Mouse (Mus musculus): ENCODE results near the gene Sh2d1b1.
"Not testable (repeated sequence)": the region's sequence is repeated elsewhere in the genome, so short reads cannot be mapped to it uniquely, and the experiment has no call there.

The Sh2d1b1 gene

DNA sequence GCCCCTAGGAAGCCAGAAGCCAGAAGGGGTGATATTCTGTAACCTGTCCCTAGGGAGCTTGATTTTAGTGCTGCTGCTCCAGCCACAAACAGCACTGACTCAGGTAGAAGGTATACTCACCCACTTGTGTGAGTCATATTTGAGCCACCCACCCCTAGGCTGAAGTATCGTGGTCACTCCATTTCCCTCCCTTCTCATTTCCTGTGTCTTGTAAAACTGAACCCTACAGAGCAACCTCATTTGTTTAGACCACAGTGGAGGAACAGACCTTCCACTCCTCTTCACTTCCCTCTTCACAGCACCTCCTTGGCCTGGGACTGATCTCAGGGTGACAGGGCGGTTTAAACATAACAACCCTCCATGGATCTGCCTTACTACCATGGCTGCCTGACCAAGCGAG is at the start of gene Sh2d1b1:
Gene Sh2d1b1 (plus strand): TSS at position 305 of the 400 bp plus-strand sequence.
- no peak for DNase-seq (ENCODE audit: inconsistent ontology term)

GRCm38 (mm10) chr1:170232688-170233087 is 44.4 kb upstream of the Sh2d1b1 start, which contains the start of gene Sh2d1b2:
Gene Sh2d1b2, plus strand, starts transcription at chr1:170232749.
- DNase-seq (ENCODE audit: inconsistent ontology term) = not testable (repeated sequence)

- no peak for DNase-seq (ENCODE audit: inconsistent ontology term)
Measured at GRCm38 (mm10) chr1:170245016-170245415, 32.1 kb upstream of the Sh2d1b1 start.

DNA sequence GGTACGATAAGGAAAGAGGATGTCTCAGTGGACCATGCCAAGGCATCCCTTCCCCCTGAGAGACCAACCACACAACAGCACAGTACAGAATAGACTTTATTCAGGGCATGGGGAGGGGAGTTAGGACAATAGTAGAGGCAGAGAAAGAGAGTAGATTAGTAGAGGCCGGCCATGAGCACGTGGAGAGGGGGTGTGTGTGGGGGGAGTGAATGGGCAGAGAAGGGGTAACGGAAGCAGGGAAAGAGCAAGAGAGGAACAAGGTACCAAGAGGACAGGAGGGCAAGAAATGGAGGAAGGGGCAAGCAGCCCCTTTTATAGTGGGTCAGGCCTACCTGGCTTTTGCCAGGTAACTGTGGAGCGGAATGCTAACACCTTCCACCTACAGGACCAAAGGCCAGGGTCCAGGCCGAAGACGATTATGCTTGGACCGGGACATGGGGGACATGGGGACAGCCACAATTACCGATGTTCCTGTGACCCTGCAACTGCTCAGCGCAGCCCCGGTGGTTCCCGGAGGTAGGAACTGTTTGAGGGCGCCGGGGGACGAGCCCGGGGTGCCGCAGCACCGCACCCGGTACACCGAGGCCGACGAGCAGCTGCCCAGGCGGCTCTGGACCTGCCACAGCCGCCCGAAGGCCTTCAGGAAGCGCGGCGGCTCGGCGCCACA is 22.1 kb upstream of the Sh2d1b1 start:
- DNase-seq (ENCODE audit: inconsistent ontology term) = no peak

DNA sequence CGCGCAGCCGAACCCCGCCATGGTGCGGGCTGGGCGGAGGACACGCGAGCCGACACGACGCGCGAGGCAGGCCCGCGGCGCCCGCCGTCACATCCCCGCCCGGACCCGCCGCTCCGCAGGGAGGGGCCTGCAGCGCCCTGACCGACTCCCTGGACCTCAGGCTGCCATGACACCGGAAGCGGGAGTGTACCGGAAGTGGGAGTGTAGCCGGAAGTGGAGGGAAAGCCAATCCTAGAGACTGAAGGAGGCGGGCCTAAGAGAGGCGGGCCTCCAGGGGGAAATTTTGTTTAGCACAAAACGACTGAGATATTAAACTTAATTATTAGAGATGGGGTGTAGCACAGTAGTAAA is 21.6 kb upstream of the Sh2d1b1 start:
- DNase-seq (ENCODE audit: inconsistent ontology term) = peak; percentile 88

DNA sequence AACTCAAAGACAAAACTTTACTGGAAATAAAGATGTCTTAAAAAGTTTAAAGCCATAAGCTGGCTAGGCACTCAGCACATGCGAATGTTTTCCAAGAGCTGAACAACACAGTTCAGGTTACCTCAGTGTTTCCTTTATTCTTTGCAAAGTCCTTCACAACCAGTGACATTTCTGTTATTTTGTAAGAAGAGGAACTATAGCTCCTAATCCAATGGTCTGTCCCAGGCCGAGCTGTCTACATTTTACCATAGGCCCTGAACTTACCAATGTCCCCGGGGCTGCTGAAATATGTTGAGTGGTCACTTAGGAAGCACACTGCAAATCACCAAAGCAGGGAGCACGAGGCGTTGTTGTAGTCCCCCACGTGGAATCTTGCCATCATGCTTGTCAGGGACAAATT is 6.8 kb upstream of the Sh2d1b1 start:
- no peak for DNase-seq (ENCODE audit: inconsistent ontology term)

- DNase-seq (ENCODE audit: inconsistent ontology term) = no peak
Measured at GRCm38 (mm10) chr1:170270696-170271095, 6.4 kb upstream of the Sh2d1b1 start.

DNA sequence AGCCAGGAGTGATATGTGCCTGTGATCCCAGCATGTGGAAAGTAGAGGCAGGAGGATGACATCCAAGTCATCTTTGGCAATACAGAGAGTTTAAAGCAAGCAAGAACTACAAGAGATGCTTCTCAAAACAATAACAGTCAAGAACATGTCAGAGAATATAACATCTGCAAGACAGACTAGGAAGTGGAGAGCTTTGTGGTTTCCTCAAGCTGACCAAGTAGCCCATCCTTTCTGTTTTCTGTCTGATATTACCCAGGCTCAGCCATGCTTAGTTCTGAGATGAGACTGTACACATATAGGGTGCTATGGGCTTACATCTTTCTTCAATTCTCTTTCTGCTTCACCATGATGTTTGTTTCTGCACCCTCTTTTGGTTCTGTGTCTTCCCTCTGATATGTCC is 3.9 kb upstream of the Sh2d1b1 start:
- DNase-seq (ENCODE audit: inconsistent ontology term) = no peak

DNA sequence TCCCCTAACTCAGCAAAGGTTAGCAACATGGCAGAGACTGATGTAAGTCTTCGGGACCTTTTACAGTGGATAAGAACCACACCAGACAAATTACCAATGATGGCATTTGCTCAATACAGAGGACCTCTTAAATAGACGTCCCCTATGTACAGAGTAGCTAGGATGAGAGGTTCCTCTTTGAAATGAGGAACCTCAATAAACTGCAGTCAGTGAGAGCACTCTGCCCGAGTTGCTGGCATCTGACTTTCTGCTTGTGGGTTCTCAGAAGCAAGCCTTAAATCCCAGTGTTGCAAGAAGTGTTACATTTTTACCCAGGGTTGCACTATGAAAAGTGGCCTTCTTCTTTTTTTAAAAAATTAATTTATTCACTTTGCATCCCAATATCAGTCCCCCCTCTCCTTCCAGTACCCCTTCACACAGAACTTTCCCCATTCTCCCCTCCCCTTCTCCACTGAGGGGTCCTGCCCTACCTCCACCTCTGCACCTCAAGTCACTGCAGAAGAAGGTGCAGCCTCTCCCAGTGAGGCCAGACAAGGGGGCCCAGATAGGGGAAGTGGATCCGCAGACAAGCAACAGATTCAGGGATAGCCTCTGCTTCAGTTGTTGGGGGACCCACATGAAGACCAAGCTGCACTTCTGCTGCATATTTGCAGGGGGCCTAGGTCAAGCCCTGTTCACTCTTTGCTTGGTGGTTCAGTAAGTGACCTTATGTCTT is 5.5 kb downstream of the Sh2d1b1 start:
- no peak for DNase-seq (ENCODE audit: inconsistent ontology term)

DNA sequence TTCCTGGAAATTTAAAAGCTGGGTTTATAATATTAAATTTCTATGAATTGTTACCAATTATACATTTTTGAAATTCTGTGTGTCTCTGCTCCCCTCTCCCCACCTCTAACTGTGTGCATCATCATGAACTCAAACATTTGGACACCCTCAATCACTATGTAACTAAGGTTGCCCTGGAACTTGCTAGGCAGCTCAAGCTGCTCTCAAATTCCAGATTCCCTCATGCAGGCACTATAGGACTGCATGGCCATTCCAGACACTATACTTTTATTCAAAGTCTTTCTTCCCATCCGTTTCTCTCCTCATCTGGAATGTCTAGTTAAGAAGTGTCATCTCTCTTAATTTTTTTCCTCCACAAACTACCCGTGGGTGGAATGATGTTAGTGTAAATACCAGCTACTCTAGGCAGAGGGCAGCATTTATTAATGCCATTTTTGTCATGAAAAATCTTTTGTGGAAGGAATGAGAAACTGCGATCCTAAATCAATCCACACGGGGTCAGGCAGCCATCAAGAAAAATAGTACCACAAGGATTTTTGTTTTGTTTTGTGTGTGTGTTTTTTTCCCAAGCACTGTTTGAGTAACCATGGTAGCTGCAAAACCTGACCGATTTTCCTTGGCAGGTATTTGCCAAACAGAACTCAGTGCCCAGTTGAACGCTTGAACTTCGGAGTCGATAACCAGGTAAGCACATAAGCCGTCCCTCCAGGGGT is 15.3 kb downstream of the Sh2d1b1 start:
- DNase-seq (ENCODE audit: inconsistent ontology term) = peak; percentile 78

- no peak for DNase-seq (ENCODE audit: inconsistent ontology term)
Measured at GRCm38 (mm10) chr1:170293257-170293656, 16.1 kb downstream of the Sh2d1b1 start.

GRCm38 (mm10) chr1:170294786-170295570 is 17.9 kb downstream of the Sh2d1b1 start:
- no peak for DNase-seq (ENCODE audit: inconsistent ontology term)

DNA sequence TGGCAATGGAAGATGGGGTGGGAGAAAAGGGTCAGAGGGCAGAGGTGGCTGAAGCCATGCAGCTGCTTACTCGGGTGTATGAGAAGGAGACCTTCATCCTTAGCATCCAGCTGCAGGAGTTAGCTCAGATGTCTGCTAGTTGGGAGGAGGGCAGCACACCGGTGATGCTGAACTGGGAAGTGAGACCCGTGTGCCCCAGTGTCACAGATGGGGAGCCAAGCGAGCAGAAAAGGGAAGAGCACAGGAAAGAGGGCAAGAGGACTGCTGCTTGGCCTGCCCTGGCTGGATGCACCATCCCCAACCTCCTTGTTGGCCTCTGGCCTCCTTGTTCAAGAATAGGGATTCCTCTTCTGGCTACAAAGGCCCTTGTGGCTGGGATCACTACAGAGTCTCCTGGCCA is 22.4 kb downstream of the Sh2d1b1 start:
- DNase-seq (ENCODE audit: inconsistent ontology term) = no peak

DNA sequence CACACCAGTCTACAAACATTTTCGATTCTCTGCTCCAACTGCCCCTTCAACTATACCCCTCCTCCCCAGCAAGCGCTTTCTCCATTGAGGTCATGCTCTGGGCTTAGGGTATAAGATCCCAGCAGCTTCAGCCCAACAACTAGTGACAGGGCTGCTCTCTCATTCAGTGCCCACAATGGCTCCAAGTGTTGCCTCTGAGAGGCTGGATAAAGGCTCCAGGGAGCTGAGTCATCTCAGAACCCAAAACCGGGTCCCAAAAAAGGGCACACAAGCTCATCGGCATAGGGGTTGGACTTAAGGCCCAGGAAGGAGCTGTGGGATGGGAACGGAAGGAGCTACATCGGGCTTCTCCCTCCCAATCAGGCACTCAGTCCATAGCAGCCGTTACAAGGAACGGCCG is 24.6 kb downstream of the Sh2d1b1 start:
- peak; percentile 3 for DNase-seq (ENCODE audit: inconsistent ontology term)

DNA sequence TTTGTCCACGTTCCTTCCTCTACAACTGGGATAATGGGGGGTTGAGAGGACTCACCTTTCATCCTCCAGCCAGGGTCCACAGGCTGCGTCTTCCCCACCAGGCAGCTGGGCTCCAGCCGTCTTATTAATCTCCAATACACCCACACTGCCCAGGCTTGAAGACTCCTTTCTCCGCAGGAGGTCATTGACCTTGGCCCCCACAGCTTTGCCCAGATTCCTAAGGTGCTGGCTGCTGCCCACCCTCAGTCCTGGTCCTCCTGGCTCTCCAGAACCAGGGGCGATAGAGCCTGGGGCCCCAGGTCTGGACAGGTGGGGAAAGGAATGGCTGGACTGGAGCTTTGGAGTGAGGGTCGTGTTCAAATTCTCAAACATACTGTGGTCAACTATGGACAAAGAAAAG is 25.3 kb downstream of the Sh2d1b1 start:
- DNase-seq (ENCODE audit: inconsistent ontology term) = no peak

GRCm38 (mm10) chr1:170303103-170303502 is 26.0 kb downstream of the Sh2d1b1 start:
- DNase-seq (ENCODE audit: inconsistent ontology term) = no peak

GRCm38 (mm10) chr1:170305002-170305401 is 27.9 kb downstream of the Sh2d1b1 start:
- no peak for DNase-seq (ENCODE audit: inconsistent ontology term)

DNA sequence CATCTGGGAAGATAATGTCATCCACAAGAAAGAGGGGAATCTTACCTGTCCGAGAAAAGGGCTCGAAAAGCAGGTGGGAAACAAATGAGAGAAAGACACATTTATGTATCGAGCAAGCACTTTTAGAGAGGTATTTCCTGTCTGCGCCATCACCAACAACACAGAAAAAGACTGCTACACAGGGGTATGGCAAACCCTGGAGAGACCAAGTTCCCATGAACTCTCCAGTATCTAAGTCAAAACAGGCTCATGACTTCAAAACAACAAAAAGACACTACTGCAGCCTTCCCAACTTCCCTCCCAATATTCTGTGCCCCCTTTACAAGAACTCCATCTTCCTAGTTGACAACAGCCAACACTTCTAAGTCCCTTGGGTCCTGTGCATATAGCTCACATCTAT is 29.1 kb downstream of the Sh2d1b1 start, which contains the start of gene Gm7694:
Gene Gm7694 (minus strand): TSS at position 101 of the 400 bp plus-strand sequence.
- no peak for DNase-seq (ENCODE audit: inconsistent ontology term)

DNA sequence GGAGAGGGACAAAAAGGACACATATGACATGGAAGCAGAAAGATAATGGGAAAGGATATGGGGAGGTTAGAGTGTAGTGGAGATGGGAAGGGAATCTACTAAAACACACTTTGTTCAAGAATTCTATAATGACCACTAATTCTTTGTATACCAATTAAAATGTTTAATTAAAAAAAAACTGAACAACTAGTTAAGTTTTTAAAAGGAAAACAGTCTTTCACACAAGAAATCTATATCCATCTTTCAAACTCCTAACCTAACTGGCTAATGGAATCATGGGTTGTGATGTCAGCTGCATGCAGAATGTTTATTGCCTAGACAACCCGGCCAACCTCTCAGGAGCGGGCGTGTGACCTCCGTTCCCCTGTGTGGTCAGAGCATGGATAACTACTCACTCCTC is 31.4 kb downstream of the Sh2d1b1 start, which contains the start of gene Spata46:
Gene Spata46 (plus strand): TSS at position 301 of the 400 bp plus-strand sequence.
- DNase-seq (ENCODE audit: inconsistent ontology term) = no peak

- DNase-seq (ENCODE audit: inconsistent ontology term) = no peak
Measured at GRCm38 (mm10) chr1:170311431-170311830, 34.3 kb downstream of the Sh2d1b1 start.

DNA sequence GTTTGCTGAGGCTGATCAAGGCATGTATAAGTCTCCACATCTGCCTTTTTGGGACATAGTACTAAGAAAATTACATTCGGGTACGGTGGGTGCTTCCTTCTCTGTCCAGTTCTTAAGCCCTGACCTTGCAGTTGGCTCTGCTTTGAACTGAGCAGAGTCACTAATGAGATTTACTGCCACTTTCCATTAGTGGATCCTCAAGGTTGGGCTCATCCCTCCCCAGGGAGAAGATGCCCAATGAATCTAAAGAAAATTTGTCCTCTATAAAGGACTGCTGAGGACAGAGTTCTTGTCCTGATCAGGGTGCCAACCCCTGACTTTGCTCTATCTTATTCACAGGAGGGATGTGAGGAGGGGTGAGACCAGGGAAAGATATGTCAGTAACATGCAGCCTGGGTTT is 44.9 kb downstream of the Sh2d1b1 start:
- no peak for DNase-seq (ENCODE audit: inconsistent ontology term)

DNA sequence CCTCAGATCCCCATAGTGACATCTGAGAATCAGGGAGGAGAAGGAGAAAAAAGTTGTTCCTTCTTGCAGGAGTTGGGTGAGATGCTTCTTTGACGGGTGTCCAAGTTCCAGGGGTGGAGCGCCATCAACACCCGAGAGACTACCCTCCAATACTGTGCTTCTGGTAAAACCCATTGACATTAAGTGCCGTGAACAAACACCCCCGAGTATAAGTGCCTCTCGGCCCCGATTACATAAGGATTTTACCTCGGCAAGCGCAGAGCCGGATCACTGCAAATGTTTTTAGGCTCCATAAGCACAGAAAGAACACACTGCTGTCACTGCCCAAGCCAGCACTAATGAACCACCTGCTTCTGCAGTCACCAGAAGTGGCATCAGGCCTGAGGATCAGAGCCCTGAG is 45.9 kb downstream of the Sh2d1b1 start:
- DNase-seq (ENCODE audit: inconsistent ontology term) = no peak

Measured in Muller cell, postnatal 12 days (primary cell).